Mouse (Mus musculus) Muller cell, postnatal 12 days (primary cell): ENCODE measurements at regions not wholly inside any gene's neighbourhood (a gene's known extent, or its start where the extent isn't known, plus 50 kb on each side); places are given as distances from the start of the nearest gene placed in this dataset.
"Not testable (repeated sequence)": the region's sequence is repeated elsewhere in the genome, so short reads cannot be mapped to it uniquely, and the experiment has no call there.

Experiments
- DNase-seq: peaks from one replicate; pipeline ENCODE4 v3.0.0-alpha.2; 2015; ENCODE audit errors: inconsistent ontology term

DNA sequence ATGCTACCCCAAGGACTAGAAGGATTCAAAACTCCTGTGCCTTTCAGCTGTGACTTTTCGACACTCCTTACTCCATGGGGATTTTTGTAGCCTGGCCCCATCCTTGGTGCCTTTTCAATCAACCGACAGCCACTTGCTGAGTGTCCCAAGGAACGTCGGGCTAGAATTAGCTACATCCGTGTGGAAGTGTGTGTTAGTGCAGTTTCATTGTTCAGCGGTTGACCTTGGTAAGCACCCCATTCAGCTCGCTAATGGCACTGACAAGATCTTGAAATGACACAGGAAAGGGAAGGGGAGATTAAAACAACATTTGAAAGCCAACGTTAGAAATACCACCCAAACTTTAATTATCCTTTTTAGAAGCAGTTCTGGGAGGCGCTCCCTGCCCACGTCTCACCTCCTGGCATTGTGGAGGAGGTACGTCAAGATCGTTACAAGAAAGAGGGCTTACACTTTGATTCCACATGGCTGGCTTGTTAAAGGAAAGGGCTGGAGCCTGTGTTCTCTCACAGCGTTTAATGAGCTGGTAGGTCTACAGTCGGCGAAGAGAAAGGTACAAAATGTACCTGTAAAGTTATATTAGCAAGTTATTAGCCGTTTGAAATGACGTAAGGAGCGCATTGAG is 536.4 kb downstream of the Fam19a2 start:
- DNase-seq = peak; percentile 5

GRCm38 (mm10) chr10:123800692-123801528 is 537.1 kb downstream of the Fam19a2 start:
- DNase-seq = no peak

DNA sequence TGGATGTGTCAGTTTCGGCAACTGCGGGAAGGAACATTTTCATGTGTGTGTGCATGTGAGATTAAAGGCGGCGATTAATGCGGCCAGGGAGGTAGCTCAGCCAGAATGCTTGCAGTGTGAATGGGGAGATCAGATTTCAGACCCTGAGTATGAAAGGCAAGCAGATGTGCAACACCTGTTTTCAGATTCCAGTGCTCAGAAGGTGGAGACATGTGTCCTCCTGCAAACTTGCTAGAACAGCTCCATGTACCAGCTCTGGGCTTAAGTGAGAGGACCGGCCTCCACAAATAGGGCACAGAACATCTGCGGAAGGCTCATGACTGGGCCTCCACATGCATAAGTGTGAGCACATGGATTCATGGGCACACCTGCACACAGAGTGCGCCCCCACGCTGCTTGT is 547.1 kb downstream of the Fam19a2 start:
- no peak for DNase-seq

DNA sequence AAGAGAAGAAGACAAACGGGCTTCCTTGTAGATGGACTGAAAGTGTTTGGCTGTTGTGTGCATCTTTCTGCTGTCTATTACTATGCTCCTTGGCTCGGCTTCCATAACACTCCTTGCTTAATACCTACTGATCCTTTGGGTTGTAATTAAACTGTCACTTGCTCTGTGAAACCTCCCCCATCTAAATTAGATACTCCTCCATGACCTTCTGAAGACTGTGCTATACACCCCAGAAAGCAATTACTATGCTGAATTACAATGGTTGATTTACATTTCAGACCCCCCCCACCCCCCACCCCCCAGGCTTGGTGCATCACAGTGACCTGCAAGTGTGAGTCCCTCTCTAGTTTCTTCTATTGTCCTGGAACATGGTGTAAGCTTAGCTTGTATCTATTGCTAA is 549.3 kb downstream of the Fam19a2 start:
- no peak for DNase-seq

DNA sequence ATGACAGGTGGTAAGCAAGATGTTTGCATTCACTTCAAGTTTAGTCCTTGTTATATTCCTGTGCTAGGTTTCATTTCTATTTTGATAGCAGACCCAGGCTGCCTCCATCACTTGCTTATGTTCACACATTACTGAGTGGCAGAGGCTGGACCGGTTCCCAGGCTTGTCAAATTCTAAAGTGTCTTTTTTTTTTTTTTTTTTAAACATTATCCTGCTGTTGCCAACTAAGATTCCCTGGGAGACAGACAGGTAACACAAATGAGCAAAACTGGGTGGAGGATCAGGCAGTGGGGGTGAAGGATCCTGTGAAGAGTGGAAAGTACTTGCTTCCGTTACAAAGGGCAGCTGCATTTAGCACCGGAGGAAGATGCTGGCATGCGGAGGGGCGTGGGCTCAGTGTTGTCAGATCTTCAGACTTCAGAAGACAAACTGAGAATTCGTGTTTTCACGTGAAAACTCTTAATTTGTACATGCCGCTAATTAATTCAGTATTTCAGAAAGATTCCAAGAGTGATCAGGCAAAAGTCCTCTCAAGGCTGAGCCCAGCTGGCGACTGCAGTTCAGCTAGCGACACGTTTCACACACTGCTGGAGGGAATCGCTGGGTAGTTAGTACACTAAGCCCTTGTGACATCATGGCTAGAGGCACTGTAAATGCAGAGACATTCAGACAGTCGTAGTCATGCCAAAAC is 576.4 kb downstream of the Fam19a2 start:
- no peak for DNase-seq

- DNase-seq = no peak
Measured at GRCm38 (mm10) chr10:123842141-123842540, 578.3 kb downstream of the Fam19a2 start.

GRCm38 (mm10) chr10:123843604-123844003 is 579.8 kb downstream of the Fam19a2 start:
- DNase-seq = no peak

- no peak for DNase-seq
Measured at GRCm38 (mm10) chr10:123846631-123847030, 582.8 kb downstream of the Fam19a2 start.

DNA sequence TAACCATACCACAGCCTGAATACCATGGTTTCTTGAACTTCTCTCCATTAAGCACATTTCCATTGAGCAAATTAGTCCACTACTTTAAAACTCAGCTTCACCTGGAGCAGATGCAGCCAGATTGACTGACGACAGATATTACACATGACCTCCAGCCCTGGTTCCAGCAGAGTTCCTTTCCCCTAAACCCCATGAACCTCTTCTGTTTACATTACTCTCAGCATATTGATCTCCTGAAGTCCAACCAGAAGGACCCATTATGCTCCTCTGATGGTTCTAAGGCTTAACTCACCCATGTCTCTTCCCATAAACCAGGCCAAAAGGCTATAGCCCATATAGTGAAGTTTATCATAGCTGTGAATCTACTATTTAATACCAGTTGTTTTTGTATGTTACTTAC is 584.8 kb downstream of the Fam19a2 start:
- DNase-seq = no peak

- DNase-seq = peak; percentile 69
Measured at GRCm38 (mm10) chr10:123875459-123875858, 611.7 kb downstream of the Fam19a2 start.

DNA sequence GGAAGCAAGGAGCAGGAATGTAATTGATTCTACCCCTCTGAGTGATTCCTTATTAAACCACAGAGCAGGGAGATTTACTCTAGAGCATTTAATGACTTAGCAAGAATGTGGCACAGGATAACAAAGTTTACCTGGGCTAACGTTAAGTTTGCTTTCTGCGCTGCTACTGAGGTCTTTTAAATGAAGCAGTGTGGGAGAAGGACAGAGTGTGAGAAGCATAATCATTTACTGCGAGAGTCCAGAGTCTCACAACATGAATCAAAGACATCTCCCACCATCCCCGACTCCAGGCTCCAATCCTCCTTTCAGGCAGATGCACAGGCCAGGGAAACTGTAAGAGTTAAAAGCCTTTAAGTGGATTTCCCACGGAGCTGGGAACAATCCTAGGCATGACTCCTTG is 612.1 kb downstream of the Fam19a2 start:
- DNase-seq = no peak

DNA sequence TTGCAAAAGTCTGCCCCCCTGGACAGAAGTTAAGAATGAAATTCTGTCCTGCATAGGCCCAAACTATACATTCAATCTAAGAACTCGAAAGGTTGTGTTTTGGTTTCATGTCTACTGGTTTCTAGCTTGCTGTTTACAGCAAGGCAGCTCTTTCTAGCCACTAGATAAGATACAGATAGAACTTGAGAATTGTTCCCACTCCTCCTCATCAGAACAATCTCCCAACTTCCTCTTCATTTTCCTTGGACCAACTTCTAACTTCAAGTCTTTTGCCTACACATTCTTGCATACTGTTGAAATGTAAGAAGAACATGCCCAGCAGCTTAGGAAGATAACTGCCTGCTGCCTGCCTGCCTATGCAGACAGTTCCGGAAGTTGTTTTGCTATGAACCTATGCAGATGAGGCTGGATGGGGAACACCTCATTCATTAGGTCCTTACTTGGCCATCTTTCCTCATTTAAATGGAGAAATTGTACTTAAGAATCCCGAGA is 624.9 kb downstream of the Fam19a2 start:
- DNase-seq = no peak

- DNase-seq = no peak
Measured at GRCm38 (mm10) chr10:123919054-123919453, 655.3 kb downstream of the Fam19a2 start.

DNA sequence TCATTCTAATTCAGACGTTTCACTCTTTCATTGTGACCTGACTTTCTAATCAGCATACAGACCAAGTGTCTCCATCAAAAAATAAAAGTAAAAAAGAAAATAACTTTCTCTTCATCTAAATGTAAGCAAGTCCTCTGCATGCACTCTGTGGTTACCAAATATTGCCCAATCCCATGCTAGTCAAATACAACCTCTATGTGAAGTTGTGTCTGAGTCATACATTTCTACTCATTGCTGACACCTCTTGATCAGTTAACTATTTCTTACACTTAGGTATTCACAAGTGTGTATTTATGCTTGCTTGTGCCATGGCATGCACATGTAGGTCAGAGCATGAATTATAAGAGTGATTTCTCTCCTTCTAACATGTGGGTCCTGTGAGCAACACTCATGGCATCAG is 666.2 kb downstream of the Fam19a2 start:
- DNase-seq = no peak

DNA sequence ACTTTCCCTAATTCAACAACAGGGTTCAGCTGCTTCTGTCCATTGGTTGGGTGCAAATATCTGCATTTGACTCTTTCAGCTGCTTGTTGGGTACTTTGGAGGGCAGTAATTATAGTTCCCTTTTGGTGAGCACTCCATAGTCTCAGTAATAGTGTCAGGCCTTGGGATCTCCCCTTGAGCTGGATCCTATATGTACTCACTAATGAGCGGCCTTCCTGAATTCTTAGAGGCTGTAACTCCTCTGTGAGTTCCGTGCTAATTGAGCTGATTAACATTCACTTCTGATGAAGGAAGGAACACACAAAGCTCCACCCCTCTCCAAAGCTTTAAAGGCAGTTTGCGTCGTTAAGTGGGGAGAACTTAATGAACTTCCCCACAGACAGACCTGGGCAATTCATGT is 674.9 kb downstream of the Fam19a2 start:
- DNase-seq = not testable (repeated sequence)
